Mouse (Mus musculus) erythroblast, embryonic 14.5 days (primary cell): ENCODE results near the gene Rnasek.

Source experiments
- GATA1 ChIP-seq: IDR thresholded peaks from 2 replicates; pipeline ENCODE4 v1.6.1; 2012; ENCODE audit warnings: low read length, inconsistent platforms, mixed read lengths
- TAL1 ChIP-seq: IDR thresholded peaks from 3 replicates; pipeline ENCODE4 v1.6.1; 2012; ENCODE audit warnings: low read length, inconsistent platforms, mixed read lengths

DNA sequence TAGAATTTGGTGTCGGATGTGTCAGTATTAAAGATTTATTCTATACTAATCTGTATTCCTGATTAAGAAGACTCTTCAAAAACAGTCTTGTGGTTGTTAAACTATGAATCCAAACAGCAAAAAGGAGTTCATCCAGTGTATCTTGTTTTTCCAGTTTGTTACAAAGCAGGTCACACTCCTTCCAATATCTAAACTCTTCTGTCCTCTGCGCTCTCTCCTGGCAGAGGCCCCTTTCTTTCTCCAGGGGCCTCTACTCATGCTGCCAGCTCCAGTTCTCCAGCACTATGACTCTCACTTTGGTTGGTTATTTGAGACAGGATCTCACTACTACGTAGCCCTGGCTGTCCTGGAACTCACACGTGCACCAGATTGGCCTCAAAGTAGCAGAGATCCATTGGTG is 26.2 kb upstream of the Rnasek start:
- TF ChIP-seq GATA1 (no peak), TAL1 (no peak)
